Mouse (Mus musculus) lung, postnatal 14 days (tissue): Measurements from ENCODE around the gene Emd.

Experiments used
- DNase-seq: peaks from one replicate; pipeline ENCODE4 v3.0.0; 2021

Emd gene

DNA sequence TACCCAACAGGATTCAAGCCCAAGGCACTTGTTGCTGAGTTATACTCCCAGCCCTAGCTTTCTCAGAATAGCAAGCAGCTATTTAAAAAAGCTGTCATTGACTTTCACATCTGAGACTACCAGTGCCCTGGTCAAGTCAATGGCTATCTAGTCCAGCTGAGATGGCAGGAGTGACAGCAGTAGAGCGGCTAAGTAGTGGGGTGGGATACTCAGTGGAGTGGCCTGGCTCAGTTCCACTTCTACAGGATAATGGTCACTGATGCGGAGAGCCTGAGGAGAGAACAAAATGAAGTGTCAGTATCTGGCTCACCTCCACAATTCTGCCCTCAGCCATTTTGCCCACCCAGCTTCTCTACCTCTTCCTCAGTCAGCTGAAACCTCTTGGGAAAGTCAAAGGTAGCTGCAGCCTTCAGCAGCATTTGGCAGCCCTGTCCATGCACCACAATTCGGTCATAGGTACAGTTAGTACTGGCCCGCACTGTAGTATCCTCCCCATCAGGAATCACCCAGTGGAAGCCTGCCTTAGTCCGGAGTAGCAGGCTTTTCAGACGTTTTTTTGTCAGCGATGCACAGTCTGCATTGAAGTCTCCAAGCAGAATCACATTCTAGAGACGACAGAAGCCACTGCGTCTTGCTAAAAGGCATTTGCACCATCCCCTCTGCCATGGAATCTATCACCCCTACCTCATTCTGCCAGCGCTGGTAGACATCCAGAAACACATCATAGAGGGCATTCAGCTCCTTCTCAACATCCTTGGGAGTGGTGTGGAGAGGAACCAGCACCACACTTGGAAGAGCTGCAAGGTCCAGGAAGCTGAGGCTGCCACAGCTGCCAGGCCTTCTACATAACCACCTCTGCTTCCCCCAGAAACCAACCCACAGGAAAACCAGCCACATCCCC lies 19.2 kb downstream of the Emd start:
- DNase-seq: no peak

GRCm38 (mm10) chrX:74277916-74278315 lies 23.4 kb downstream of the Emd start:
- no peak for DNase-seq

- no peak for DNase-seq
Measured at GRCm38 (mm10) chrX:74281041-74281731, 26.7 kb downstream of the Emd start.

- peak; percentile 80 for DNase-seq
Measured at GRCm38 (mm10) chrX:74281732-74282394, 27.4 kb downstream of the Emd start, which contains the start of the genes Taz and Dnase1l1. Gene Taz, plus strand, starts transcription at chrX:74281912. Gene Dnase1l1, minus strand, starts transcription at chrX:74282337.

DNA sequence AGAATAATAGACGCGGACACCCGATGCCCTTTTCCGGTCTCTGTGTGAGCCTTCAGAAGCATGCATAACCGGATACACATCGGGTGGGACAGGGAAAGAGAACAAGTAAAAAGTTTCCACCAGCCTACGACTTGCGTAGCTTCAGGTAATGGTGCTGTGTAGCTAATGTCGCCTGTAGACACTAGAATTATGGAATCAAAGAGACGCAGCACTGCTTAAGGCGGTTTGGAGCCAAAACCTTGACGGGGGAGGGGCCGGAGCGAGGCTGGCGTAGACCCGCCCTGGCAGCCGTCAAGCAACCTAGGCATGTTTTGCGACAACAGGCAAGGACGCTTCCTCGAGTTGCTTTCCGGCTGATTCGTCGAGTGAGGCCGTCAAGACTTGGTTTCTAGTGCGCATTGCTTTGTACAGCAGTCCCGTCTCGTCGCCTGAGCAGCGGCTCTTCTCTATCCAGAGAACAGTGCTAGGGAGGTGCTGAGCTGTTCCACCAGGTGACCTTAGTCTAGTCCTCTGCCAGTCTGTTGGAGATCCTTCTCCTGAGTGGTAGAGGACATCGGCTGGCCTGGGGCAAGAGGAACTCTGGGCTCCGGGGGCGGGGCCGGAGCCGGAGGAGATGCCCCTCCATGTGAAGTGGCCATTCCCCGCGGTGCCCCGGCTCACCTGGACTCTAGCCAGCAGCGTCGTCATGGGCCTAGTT lies 28.1 kb downstream of the Emd start:
- DNase-seq: peak; percentile 86

DNA sequence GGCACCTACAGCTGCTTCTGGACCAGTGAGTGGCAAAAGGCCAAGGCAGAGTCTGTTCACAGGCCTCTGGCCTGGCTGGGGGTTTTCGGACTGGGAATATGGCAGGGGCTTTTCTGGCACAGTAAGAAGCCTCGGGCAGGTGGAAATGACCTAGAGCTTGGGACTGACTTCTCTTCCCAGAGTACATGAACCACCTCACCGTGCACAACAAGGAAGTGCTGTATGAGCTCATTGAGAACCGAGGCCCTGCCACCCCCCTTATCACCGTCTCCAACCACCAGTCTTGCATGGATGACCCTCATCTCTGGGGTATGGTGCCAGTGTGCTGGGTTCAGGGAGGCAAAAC lies 28.6 kb downstream of the Emd start:
- DNase-seq: no peak

- DNase-seq: no peak
Measured at GRCm38 (mm10) chrX:74293431-74293830, 38.9 kb downstream of the Emd start.

- peak; percentile 94 for DNase-seq
Measured at GRCm38 (mm10) chrX:74296538-74297448, 42.3 kb downstream of the Emd start, which contains the start of gene Atp6ap1. Gene Atp6ap1, plus strand, starts transcription at chrX:74297097.

- DNase-seq: no peak
Measured at GRCm38 (mm10) chrX:74298348-74298747, 43.9 kb downstream of the Emd start.

GRCm38 (mm10) chrX:74299721-74300120 lies 45.2 kb downstream of the Emd start:
- DNase-seq: no peak

GRCm38 (mm10) chrX:74304867-74305700 lies 50.6 kb downstream of the Emd start, which contains the start of gene Gdi1:
Gene Gdi1, plus strand, starts transcription at chrX:74304998.
- peak; percentile 74 for DNase-seq
